Mouse (Mus musculus) forebrain, postnatal 0 days (tissue): ENCODE results near the gene Trmo. TPM values are rescaled to one million over a fixed set of nuclear protein-coding genes. Genes with fewer than 3 reads are reported as not detected.
A peak's percentile ranks its signal among the peaks of the same experiment; 100 is the strongest.

ENCODE experiments used
- ATAC-seq: fragments of 200-750 bp; cut with Nextera tagmentation; 2 replicates; pipeline ENCODE4 v1.8.0; 2017; ENCODE audit warnings: mild to moderate bottlenecking, moderate library complexity
- DNase-seq: peaks from one replicate; pipeline ENCODE4 v3.0.0-alpha.2; 2015
- H3K27ac ChIP-seq: fragments of 300-500 bp; sonication (generic); 2 replicates; pipeline ENCODE4 v1.5.1; 2014; ENCODE audit warnings: low read depth, mild to moderate bottlenecking, antibody characterized with exemption, low read length, moderate library complexity, mixed read lengths
- H3K27me3 ChIP-seq: fragments of 300-500 bp; sonication (generic); 2 replicates; pipeline ENCODE4 v1.6.1; 2014; ENCODE audit warnings: mild to moderate bottlenecking, low read length, mixed read lengths; ENCODE audit not compliant: insufficient read depth
- H3K36me3 ChIP-seq: fragments of 300-500 bp; sonication (generic); 2 replicates; pipeline ENCODE4 v1.6.1; 2014; ENCODE audit warnings: mild to moderate bottlenecking, moderate library complexity; ENCODE audit not compliant: insufficient read depth
- H3K4me1 ChIP-seq: fragments of 300-500 bp; sonication (generic); 2 replicates; pipeline ENCODE4 v1.6.1; 2014; ENCODE audit warnings: antibody characterized with exemption; ENCODE audit not compliant: insufficient read depth
- H3K4me2 ChIP-seq: fragments of 300-500 bp; sonication (generic); 2 replicates; pipeline ENCODE4 v1.6.1; 2014; ENCODE audit warnings: low read depth, mild to moderate bottlenecking, moderate library complexity
- H3K4me3 ChIP-seq: fragments of 300-500 bp; sonication (generic); 2 replicates; pipeline ENCODE4 v1.5.1; 2014; ENCODE audit warnings: low read depth, low read length, mixed read lengths
- H3K9ac ChIP-seq: fragments of 300-500 bp; sonication (generic); 2 replicates; pipeline ENCODE4 v1.6.1; 2014; ENCODE audit warnings: mild to moderate bottlenecking
- H3K9me3 ChIP-seq: fragments of 300-500 bp; sonication (generic); 2 replicates; pipeline ENCODE4 v1.6.1; 2016; ENCODE audit warnings: low read length
- CTCF ChIP-seq: sonication (generic); IDR thresholded peaks from 2 replicates; pipeline ENCODE4 v1.5.1; 2016; ENCODE audit warnings: antibody characterized with exemption, control low read depth, low read depth
- WGBS: fragments of 180-500 bp; shearing (Covaris S2); extraction: QIAGEN DNeasy Blood & Tissue Kit; methylation state at CpG from one replicate; pipeline ENCODE4 v1.1.7; 2014; 5-methylcytosine and 5-hydroxymethylcytosine counted together
- polyA plus RNA-seq: library from polyadenylated mRNA; unstranded; fragments of >200 nt; fragmentation: Nextera tagmentation; extraction: Ambion mirVana; gene quantifications from 2 replicates; pipeline ENCODE4 v1.2.1, GENCODE M21; 2015
- total RNA-seq: library from RNA; depleted of rRNA; stranded (reverse); fragments of >200 nt; gene quantifications from 2 replicates; pipeline ENCODE4 v1.2.3, GENCODE M21; 2014

Trmo gene
- total and polyA plus RNA-seq, 2 experiments from 2014 or later: 6.5 to 9.0 TPM

DNA sequence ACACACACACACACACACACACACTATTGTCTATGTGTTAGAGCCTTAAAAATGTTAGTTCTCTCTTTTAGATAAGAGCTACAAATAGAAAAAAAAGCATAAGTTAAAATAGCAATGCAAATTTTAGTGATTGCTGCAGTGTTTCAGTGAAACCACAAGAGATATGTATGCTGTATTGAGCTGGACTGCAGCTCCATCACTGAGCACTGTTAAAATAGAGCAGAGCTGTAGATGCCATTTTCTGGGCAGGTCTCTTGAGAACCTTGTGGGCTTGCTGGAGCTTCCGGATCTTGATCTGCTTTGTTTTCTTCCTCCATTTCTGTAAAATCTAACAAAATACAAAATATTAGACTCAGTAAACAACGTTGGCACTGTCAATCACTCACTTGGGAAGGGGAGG, 5.2 kb upstream of the Trmo start:
- WGBS: 74% methylated on average over 2 of the region's 2 CpGs
- H3K4me3 ChIP-seq: no peak overlapping the region
- no peaks in the 10 kb centered on the region for H3K9me3 ChIP-seq
- H3K36me3 ChIP-seq: no peaks in the 10 kb centered on the region
- ATAC-seq (no peak), DNase-seq (no peak)
- no peak overlapping the region for H3K27ac ChIP-seq
- H3K27me3 ChIP-seq: no peaks in the 10 kb centered on the region
- H3K4me1 ChIP-seq: no peaks in the 10 kb centered on the region
- TF ChIP-seq CTCF: no peak
- H3K9ac ChIP-seq: no peak overlapping the region
- no peak overlapping the region for H3K4me2 ChIP-seq

DNA sequence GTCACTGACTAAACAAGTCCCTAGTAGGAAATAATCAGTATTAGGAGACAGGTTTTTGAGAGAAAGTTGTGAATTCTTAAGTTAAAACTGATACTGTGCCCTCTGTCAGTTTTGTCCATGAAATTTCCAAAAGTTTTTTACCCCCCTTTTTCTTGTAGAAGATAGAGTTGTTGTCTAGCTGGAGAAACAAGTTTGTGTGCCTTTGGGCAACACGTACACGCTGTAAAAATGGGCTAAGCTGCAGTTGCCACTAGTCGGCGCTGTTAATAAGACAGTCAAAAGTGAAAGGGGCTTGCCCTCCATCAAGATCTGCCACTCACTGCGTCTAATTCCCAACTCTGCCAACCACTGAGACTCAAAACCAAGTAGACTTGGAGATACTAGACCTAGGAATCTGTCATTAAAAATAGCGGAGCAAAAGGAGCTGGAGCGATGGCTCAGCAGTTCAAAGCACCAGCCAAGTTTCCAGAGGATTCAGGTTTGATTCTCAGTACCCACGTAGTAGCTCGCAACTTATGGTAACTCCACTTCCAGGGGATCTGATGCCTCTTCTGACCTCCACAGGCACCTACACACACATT, 1.2 kb upstream of the Trmo start:
- Histone ChIP-seq H3K27me3 (no peaks in the 10 kb centered on the region), H3K9me3 (no peaks in the 10 kb centered on the region), H3K4me3 (peak overlapping the region; percentile 78), H3K36me3 (0 out of 2 replicates have a peak, but pooled peaks cover under 1% of the 10 kb centered on the region), H3K4me2 (peak overlapping the region; percentile 67), H3K4me1 (no peaks in the 10 kb centered on the region), H3K27ac (no peak overlapping the region), H3K9ac (no peak overlapping the region)
- DNase-seq (peak; percentile 86), ATAC-seq (0 out of 2 replicates have a peak, but pooled peaks have one; percentile 19)
- 21% methylated on average over 9 of the region's 9 CpGs for WGBS
- TF ChIP-seq CTCF: peak; percentile 84

DNA sequence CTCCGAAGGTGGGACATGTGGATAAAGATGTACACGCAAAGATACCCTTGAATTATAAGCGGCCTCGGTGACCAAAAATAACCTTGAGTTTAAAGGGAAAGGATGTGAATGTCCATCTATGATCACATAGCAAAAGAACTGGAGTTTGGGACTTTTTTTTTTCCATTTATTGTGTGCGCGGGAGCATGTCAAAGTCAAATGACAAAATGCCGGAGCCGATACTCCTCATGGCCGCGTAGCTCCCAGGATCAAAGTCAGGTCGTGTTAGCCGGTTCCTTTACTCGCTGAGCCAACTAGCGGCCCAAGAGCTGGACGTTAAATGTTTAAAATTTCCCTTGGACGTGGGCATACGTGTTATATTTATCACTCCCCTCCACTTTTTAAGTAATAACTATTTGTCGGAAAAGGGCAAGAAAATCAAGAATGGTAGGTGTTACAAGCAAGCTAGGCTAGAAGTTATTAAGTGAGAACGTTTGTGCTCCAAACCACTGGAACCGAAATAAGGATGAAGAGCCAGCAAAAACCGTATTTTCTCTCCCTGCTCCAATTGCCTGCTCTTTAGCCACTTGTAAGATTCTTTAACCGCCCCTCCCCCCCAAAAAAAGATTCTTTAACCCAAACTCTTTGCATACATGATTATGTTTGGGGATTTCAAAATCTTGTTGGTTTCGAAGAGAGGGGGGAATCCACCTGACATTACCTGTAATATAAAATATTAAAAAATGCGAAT, 540 bp upstream of the Trmo start:
- WGBS: 2% methylated on average over 24 of the region's 24 CpGs
- Histone ChIP-seq H3K27ac (peak overlapping the region; percentile 94), H3K9ac (peak overlapping the region; percentile 89), H3K27me3 (no peaks in the 10 kb centered on the region), H3K4me1 (no peaks in the 10 kb centered on the region), H3K36me3 (peaks cover 7% of the 10 kb centered on the region; the same call in 1 of the 2 replicates), H3K4me2 (peak overlapping the region; percentile 67), H3K9me3 (no peaks in the 10 kb centered on the region), H3K4me3 (peak overlapping the region; percentile 78)
- peak; percentile 10; the same call in 1 of the 2 replicates for TF ChIP-seq CTCF
- DNase-seq (peak; percentile 73), ATAC-seq (no peak)

DNA sequence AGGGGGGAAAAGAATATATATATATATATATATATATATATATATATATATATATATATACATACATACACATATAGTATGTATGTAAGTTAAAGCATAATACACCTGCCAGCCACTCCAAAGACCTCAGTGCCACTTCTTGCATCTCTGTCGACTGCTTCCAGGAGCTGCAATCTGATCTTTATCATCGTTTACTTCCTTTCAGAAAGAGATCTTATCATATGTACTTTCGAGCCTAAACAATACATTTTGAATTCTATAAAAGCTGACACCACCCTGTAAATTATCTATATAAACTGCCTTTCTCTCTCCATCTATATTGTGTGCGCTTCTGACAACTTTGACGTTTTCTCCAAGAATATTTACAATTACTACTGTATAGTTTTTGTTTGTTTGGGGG, 681 bp downstream of the Trmo start:
- H3K4me3 ChIP-seq: peak overlapping the region; percentile 78
- peaks cover 12% of the 10 kb centered on the region; the same call in 1 of the 2 replicates for H3K36me3 ChIP-seq
- peak overlapping the region; percentile 67 for H3K4me2 ChIP-seq
- H3K9ac ChIP-seq: peak overlapping the region; percentile 89
- no peaks in the 10 kb centered on the region for H3K4me1 ChIP-seq
- H3K27me3 ChIP-seq: no peaks in the 10 kb centered on the region
- no peaks in the 10 kb centered on the region for H3K9me3 ChIP-seq
- no peak for TF ChIP-seq CTCF
- ATAC-seq: no peak
- peak overlapping the region; percentile 94; the same call in 1 of the 2 replicates for H3K27ac ChIP-seq
- 39% methylated on average over 5 of the region's 5 CpGs for WGBS
- DNase-seq: no peak

DNA sequence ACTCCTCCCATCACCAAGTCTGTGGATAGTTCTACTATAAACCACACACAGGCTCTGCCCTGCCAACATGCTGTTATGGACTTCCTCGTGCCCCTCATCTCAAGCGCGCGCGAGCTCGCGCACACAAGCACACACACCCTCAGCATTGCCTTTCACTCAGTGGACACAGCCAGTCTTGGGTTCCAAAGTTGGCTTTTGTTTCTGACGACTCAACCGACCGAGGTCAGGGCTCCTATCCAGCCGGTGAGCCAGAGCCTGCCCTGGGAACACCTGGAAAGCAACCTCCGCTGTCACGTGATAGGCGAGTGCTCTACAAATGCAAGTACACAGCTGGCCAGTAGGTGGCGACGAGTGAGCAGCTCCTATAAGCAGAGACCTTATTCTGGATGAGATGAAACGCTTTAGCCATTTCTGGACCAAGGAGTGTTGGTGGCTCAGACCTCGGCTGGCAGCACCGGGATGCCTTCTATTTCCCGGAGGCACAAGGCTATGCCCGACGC, 14.3 kb downstream of the Trmo start:
- TF ChIP-seq CTCF: peak; percentile 93
- Histone ChIP-seq H3K36me3 (peaks cover 32% of the 10 kb centered on the region), H3K27me3 (no peaks in the 10 kb centered on the region; the same call in 1 of the 2 replicates), H3K4me2 (peak overlapping the region; percentile 56), H3K27ac (no peak overlapping the region), H3K9me3 (no peaks in the 10 kb centered on the region), H3K4me3 (peak overlapping the region; percentile 31), H3K4me1 (0 out of 2 replicates have a peak, but pooled peaks cover 3% of the 10 kb centered on the region), H3K9ac (peak overlapping the region; percentile 35; the same call in 1 of the 2 replicates)
- ATAC-seq (peak; percentile 83), DNase-seq (peak; percentile 78)
- 22% methylated on average over 22 of the region's 22 CpGs for WGBS

DNA sequence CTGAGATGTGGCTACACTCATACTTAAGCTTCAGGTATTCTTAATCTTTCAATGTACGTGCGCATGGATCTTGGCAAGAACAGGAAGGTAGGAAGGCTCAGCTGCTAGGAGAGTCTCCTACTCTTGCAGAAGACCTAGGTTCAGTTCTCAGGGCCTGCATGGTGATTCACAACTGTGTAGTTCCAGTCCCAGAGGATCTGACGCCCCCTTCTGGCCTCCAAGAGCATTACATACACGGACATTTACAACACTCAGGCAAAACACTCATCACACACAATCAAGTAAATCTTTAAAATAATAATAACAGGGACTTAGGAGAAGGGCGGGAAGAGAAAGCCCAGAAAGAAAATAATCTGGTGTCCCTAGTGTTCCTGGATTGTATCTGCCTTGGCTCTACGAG, 14.8 kb downstream of the Trmo start:
- 60% methylated on average over 6 of the region's 6 CpGs for WGBS
- H3K4me3 ChIP-seq: peak overlapping the region; percentile 31
- H3K4me1 ChIP-seq: 0 out of 2 replicates have a peak, but pooled peaks cover 3% of the 10 kb centered on the region
- no peaks in the 10 kb centered on the region for H3K9me3 ChIP-seq
- peak; percentile 12; the same call in 1 of the 2 replicates for ATAC-seq
- H3K4me2 ChIP-seq: peak overlapping the region; percentile 56
- H3K9ac ChIP-seq: 0 out of 2 replicates have a peak overlapping the region, but pooled peaks have one; percentile 35
- peak; percentile 54 for TF ChIP-seq CTCF
- H3K36me3 ChIP-seq: peaks cover 28% of the 10 kb centered on the region
- DNase-seq: peak; percentile 20
- no peaks in the 10 kb centered on the region; the same call in 1 of the 2 replicates for H3K27me3 ChIP-seq
- H3K27ac ChIP-seq: no peak overlapping the region
